Mouse (Mus musculus) skeletal muscle tissue, postnatal 0 days (tissue): ENCODE measurements around the gene Ldlrad2. TPM values are rescaled to one million over a fixed set of nuclear protein-coding genes. Genes with fewer than 3 reads are reported as not detected.

ENCODE experiments used
- microRNA-seq, 2 experiments: library from miRNA; unstranded; fragments of <30 nt; microRNA quantifications; one replicate each; pipeline ENCODE4; 2016
- polyA plus RNA-seq: library from polyadenylated mRNA; unstranded; fragments of >200 nt; fragmentation: Nextera tagmentation; extraction: Ambion mirVana; gene quantifications from 2 replicates; pipeline ENCODE4 v1.2.1, GENCODE M21; 2015

Ldlrad2 gene
- not detected in 2 replicates for polyA plus RNA-seq

DNA sequence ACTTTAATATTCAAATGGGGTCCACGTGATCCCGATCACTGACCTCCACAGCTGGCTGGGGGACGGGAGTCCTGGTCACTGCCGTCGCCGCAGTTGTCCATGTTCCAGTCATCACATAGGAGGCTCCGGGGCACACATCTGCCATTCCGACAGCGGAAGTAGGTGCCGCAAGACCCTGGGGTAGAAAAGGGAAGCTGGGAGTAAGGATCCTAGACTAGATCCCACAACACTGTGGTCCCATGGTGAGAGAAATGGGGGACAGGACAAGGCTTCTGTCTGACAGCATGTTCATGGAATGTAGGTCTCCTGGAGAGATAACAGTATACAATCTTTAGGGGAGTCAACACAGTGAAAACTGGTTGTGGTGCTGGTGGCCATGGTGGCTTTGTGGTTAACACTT is at the start of gene Ldlrad2:
Ldlrad2 (minus strand) TSS at position 101 of the 400 bp plus-strand sequence.

DNA sequence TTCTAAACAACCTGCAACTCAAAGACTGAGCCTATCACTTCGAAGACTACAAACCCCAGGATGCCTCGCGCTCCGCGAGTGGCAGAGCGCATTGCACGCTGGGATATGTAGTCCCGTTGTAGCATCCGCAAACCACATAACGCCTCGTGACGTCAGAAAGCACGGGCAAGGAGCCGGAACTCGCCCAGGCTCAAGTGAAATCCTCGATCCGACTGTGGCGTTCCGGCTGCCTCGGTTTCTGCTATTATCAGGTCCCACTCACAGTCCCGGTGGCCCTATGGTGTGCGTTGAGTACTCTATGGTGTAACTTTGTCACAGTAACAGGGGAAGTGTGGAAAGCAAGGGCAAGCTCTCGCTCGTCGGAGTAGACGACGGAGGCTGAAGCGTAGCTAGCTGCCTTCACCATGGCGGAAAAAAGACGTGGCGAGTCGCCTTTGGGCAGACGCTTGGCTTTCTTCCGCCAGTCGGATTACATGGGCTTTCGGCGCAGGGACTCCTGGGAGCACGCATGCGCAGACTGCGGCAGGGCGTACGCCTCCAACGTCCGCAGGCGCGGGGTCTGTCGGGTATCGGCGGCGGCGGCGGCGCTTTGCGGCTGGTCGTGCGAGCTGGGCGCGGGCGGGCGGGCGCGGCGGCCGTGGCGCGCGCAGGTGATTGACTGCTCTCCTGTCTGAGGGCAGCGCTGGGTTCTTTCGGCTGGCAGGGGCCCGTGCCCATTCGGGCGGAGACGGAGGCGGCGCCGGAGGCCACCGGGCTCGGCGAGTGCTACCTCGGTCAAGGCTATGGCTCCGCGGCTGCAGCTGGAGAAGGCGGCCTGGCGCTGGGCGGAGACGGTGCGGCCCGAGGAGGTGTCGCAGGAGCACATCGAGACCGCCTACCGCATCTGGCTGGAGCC is 19.5 kb upstream of the Ldlrad2 start, which contains the start of gene Usp48:
Usp48 (plus strand) TSS at position 155 of the 895 bp plus-strand sequence.

Small RNA genes within 50 kb of the gene (microRNA-seq; reads per million reads assigned to microRNA genes)
- gene Mir7018: 2.8 to 4.0 reads per million in 2 experiments

Other genes with a start within 250 kb of the Ldlrad2 start
- gene Cdc42, start 216.8 kb downstream of the Ldlrad2 start, polyA plus RNA-seq: 435 and 448 TPM in 2 replicates
- not detected in 2 replicates for gene Cela3a, start 164.8 kb downstream of the Ldlrad2 start, polyA plus RNA-seq
- 0.21 and 0.38 TPM in 2 replicates for gene Cela3b, start 144.0 kb downstream of the Ldlrad2 start, polyA plus RNA-seq
- 0.46 and 0.78 TPM in 2 replicates for gene 1700013G24Rik, start 121.3 kb downstream of the Ldlrad2 start, polyA plus RNA-seq
- 35.6 and 39.6 TPM in 2 replicates for gene Hspg2, start 105.8 kb downstream of the Ldlrad2 start, polyA plus RNA-seq
- gene Usp48, start 19.2 kb upstream of the Ldlrad2 start, polyA plus RNA-seq: 19.2 and 21.7 TPM in 2 replicates
- gene Rap1gap, start 90.2 kb upstream of the Ldlrad2 start, polyA plus RNA-seq: 0.97 and 1.9 TPM in 2 replicates
- 1.7 and 2.8 TPM in 2 replicates for gene Alpl, start 221.8 kb upstream of the Ldlrad2 start, polyA plus RNA-seq